Mouse (Mus musculus): ENCODE measurements around the gene Gm7075. TPM values are rescaled to one million over a fixed set of nuclear protein-coding genes. Genes with fewer than 3 reads are reported as not detected.

The Gm7075 gene
- not detected in 2 replicates for polyA plus RNA-seq (2012; rRNA removed)

GRCm38 (mm10) chr10:63421739-63422735 lies at the start of gene Gm7075:
Gm7075 (minus strand) TSS chr10:63421789.

DNA sequence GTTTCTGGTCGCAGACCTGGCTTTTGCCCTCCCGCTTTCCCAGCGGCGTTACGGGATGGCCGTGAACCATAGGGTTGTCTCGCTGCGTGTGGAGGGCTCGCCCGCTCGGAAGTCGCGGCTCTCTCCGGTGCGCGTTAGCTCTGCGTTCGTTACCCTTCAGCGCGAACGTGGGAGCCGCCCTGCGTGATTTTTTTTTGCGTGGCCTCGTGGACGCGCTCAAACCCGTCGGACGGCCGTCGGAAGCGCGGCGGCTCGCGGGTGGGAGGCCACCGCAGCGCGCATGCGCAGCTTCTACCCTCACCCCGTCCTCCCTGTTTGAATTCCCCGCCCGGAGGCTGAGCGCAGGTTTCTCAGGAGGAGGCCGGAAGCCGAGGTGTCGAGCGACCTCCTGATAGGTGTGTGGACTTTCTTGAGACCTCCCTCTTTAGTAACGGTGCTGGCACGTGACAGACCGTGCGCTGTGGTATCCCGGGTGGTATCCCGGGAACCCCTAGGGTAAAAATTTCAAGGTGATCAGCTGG lies 8.3 kb upstream of the Gm7075 start, which contains the start of gene Ctnna3:
Gene Ctnna3, plus strand, starts transcription at position 314 of the 521 bp plus-strand sequence.

GRCm38 (mm10) chr10:63382372-63383279 lies 39.0 kb downstream of the Gm7075 start, which contains the start of gene Dnajc12:
Dnajc12 (plus strand) TSS chr10:63382443.

GRCm38 (mm10) chr10:63381498-63382280 lies 39.9 kb downstream of the Gm7075 start, which contains the start of gene Sirt1:
Sirt1 (minus strand) TSS chr10:63381704.

Other genes starting within 250 kb of the Gm7075 start
- 0.53 and 1.1 TPM in 2 replicates for gene Mypn, start 217.8 kb downstream of the Gm7075 start, polyA plus RNA-seq (2012; rRNA removed)
- 42.5 and 43.4 TPM in 2 replicates for gene Herc4, start 178.0 kb downstream of the Gm7075 start, polyA plus RNA-seq (2012; rRNA removed)
- 15.0 and 15.7 TPM in 2 replicates for gene Sirt1, start 40.1 kb downstream of the Gm7075 start, polyA plus RNA-seq (2012; rRNA removed)
- gene Dnajc12, start 39.3 kb downstream of the Gm7075 start, polyA plus RNA-seq (2012; rRNA removed): 10.1 and 12.3 TPM in 2 replicates
- 0.23 and 0.35 TPM in 2 replicates for gene Ctnna3, start 8.3 kb upstream of the Gm7075 start, polyA plus RNA-seq (2012; rRNA removed)